Mouse (Mus musculus) C2C12 (cell line): ENCODE measurements around the gene Rpl39.

Experiments used
- CTCF ChIP-seq: IDR thresholded peaks from one replicate; pipeline ENCODE4 v1.5.1; 2011; ENCODE audit not compliant: control insufficient read depth, insufficient read depth, insufficient read length
- USF1 ChIP-seq: IDR thresholded peaks from one replicate; pipeline ENCODE4 v1.6.1; 2011; ENCODE audit warnings: low read depth, mild to moderate bottlenecking, control low read depth, moderate library complexity

GRCm38 (mm10) chrX:37095106-37095768, 10.0 kb upstream of the Rpl39 start:
- TF ChIP-seq CTCF (no peak), USF1 (no peak)
